Mouse (Mus musculus) left cerebral cortex, adult 11 months (tissue): ENCODE measurements around the gene Pkib.

ENCODE experiments used
- DNase-seq: peaks from one replicate; pipeline ENCODE4 v3.0.0; 2022; ENCODE audit warnings: low spot score

Pkib gene

GRCm38 (mm10) chr10:57740733-57741132 is 109.0 kb downstream of the Pkib start:
- no peak for DNase-seq

DNA sequence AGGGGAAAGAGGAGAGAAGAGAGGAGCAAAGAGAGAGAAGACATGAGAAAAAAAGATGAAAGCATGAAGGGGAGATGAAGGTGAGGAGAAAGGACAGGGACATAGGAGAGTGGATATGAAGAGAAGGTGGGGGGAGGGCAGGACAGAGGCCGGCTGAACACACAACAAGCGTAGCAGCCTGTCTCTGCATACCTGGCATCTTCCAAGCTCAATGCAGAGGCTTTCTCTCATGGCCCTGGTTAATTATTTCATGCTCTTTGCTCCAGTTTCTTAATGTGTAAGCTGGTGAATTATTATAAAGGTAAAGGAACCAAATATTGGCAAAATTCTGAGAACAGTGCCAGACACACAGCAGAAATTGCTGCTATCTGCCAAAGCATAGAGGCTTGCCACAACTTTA is 109.6 kb downstream of the Pkib start:
- no peak for DNase-seq

DNA sequence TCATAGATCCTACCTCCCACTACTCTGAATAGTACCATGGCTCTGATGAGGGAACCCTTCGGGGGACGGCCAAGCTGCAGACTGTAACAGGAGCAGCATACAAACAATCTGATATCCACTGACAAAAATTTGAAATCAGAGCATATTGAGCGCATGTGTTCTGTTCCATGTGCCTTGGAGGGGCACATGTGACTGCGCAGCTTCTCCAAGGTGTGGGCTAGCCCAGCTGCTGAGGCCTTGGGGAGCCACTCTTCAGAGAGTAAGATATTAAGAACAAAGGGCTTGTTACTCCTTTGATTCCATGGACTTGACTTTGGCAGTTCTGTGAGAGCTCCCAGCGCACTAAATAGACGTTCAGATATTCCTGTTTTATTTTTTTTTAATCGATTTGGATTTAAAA is 111.3 kb downstream of the Pkib start:
- DNase-seq, result no peak

DNA sequence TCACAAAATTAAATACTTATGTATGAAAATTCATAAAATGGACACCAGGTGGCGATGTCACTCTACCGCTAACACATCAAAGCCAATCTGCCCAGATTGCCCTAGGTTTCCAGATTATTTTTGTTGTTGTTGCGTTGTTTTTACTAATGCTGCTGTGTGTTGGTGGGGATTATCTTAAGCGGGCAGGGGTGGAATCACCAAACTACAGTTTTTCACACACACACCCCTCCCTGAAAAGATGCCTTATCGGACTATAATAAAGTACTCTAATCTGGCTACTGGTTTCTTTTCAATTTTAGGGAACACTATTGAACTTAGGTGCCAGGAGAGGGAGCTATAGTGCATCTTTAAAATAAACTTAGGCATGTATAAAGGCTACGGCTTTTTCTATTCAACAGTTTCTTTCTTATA is 111.8 kb downstream of the Pkib start:
- peak; percentile 17 for DNase-seq

DNA sequence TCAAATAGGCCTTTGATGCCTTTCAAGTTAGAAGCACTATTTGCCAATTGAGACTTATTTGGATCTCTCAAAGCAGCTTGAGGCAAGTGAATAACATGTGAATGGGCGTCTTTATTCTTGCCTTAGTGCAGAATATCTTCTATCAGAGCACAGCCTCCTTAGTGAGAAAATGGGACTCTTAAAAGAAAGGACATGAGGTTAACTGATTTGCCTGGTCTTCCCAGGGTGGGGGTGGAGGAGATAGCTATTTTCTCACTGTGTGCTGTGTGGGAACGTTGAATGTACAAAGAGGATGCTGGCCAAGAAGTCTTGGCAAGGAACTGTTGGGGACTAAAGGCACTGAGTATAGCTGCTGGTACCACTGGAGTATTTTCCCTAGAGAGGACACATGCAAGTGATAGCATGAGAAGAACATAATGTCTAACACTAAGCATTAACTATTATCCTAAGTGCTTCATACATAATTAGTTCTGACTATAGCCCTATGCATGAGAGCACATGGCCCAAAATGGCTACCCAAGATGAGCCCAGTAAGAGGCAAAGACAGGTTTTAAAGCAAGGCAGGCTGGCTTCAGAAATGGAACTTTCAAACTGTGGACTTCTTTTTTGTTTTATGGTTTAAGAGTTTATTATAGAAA is 112.5 kb downstream of the Pkib start:
- DNase-seq, result peak; percentile 5

- no peak for DNase-seq
These were observed 113.7 kb downstream of the Pkib start for GRCm38 (mm10) chr10:57745452-57745851.

- no peak for DNase-seq
These were observed 115.3 kb downstream of the Pkib start for GRCm38 (mm10) chr10:57747127-57747526.

DNA sequence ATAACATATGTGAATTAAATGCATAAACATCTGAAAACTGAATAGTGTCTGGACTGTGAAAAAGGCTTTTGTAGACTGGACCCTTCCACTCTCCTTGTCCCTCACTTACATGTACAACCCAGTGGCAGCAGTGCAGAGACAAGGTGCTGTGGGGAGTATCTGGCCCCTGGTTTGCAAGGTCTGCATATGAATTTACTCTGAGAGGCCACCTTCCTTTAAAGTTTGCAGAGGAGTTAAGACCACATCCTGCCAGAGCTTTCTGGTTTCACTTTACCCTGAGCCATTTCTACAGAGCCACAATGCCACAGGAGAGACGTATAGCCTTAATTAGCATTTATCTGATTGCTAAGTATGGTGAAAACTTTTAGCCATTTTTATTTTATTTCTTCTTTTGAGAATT is 121.6 kb downstream of the Pkib start:
- no peak for DNase-seq

DNA sequence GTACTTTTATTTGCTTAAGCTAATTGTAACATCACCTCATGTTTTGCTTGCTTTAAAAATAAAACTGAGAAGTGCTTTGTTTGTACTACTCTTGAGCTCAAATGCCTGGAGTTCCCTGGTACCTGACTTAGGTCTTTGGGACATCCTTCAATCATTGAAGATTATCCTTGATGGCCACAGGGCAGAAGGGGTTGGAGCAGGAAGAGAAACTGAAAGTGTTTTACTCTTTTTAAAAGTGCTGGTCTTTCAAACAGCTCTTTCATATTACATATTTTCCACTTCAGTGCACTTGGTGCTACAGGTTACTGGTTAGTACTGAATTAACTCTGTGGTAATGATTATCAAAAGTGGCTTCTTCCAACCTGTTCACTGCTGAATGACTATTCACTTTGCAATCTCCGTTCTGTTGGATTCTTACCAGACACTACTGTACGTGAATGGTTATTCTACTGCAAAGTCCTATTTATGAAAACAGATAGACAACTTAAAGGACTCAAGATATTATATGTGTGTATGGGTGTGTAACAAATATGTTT is 123.5 kb downstream of the Pkib start:
- DNase-seq, result no peak

GRCm38 (mm10) chr10:57758999-57759398 is 127.2 kb downstream of the Pkib start:
- DNase-seq, result no peak

DNA sequence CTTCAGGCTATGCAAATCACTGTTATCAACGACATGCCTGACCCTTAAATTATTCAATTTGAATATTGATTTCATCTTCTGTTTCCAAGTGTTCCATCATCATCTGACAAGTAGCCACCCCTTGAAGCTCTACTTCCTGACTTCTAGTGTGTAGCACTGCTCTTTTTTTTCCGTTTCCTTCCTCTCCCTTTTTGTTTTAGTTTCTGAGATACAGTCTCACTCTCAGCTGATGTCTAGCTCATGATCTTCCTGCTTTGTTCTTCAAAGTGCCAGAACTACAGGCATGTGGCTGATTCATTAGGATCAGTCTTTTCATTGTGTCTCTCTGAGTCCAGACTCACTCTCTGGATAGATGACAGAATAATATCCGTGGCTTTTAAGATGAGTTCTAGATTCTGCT is 128.9 kb downstream of the Pkib start:
- DNase-seq, result no peak

DNA sequence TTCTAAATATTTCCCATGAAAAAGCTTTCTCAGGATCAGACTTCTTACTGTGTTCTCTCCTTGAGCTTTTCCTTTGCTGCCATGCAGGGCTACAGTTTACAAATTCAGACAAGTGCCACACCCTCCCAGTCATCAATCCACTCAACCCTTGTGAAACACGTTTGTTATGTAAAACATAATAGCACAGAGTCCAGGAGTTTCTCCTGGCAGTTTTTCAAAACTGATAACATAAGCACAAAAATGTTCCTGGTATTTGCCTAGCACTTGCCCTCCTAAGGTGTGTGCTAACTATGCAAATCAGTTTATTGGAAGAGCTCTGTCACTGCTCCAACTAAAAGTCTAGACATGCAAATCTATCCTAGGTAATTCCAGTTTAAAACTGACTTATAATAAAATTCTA is 131.3 kb downstream of the Pkib start:
- no peak for DNase-seq

DNA sequence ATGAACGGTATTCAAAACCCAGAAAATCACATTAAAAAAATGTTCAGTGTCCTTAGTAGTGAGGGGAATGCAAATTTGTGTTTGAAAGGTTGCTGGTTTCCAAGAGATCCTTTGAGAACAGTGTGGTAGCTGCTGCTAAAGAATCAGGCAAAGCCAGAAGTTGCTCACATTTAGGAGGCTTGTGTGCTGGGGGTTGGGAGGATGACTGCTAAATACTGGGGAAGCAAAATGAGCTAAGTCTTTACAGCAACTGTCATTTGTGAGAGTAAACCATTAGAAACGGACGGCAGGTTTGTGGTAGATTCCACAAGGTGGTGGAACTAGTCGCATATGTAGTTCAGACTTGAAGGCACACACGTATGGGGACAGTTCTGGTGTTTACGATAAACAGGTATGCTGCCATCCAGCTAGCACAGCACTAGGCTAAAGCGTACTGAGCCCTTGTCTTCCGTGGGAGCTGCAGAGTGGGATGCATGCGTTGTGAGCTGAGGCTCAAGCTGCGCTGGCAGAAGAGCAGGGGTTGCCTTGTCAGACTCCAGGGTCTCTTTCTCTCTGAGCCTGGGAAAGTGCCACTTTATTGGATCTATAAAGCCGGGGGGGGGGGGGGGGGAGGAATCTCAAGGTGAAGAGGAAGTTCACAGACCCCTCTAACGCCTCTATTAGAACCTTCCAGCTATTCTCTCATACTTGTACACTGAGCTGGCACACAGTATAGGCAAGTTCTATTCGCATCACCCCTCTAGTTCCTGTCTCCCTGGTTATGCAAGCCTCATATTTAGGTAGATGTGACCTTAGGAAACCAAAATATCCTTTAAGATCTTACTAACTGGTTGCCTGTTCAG is 151.7 kb downstream of the Pkib start:
- DNase-seq, result no peak

DNA sequence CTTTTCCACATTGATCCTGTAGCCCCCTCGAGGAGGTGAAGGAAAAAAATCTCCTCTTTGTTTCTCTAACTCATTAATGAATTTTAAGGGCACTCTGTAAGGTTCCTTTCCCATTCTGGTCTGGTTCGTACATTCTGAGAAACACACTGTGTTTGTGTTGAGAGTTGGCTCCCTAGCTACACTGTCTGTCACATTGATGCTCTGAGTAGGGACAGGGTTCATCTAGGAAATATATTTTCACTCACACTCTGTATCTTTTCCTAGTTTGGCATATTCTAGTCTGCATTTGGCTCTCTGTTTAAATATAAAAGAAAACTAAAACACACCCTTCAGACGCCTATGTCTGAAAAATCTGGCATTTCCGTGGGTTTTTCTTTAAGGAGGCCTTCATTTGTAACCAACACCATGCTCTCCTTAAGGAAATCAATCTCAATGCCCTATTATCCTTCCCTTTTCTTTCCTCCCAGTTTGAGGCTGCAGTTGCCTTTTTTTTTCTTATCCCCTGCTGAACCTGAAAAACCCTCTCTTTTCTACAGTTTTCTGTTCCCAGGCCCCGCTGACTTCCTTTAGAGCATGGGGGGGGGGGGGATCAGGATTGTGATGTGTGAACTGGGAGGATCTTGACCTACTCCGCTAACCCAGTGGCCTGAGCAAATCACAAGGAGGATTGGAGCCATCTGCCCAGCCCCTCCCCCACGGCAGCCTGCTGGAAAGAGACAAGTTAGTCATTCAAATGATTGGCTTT is 152.5 kb downstream of the Pkib start:
- DNase-seq, result peak; percentile 57

DNA sequence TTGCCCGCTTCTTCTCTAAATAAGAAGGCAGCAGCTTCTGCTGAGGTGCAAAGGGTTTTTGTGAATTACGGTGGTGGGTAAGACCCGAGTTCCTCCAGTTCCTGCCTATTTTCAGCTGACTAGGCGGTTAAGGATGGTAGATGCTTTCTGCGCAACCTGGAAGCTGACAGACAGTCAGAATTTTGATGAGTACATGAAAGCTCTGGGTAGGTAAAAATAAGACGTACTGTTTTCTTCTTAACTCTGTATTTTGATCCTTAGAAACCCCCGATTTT is 153.0 kb downstream of the Pkib start, which contains the start of gene Fabp7:
TSS of gene Fabp7 (plus strand) at position 6 of the 275 bp plus-strand sequence.
- DNase-seq, result no peak

DNA sequence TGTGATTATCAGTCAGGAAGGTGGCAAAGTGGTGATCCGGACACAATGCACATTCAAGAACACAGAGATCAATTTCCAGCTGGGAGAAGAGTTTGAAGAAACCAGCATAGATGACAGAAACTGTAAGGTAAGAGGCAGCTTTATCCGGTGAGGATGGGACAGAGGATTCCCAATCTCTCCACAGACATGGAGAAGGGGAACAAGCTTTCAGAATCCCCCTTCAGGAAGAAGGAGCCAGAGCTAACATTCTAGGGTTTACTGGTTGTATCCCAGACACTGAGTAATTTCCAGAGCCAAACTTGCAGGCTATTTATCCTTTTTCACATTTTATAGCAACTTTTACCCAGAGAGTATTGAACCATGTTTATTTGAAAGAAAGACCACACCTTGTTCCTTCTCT is 153.8 kb downstream of the Pkib start:
- DNase-seq, result no peak
